Mouse (Mus musculus): ENCODE measurements around the gene Wbp1l. TPM values are rescaled to one million over a fixed set of nuclear protein-coding genes. Genes with fewer than 3 reads are reported as not detected.

Gene Wbp1l
- polyA plus RNA-seq, 1 experiment: 44.8 TPM

DNA sequence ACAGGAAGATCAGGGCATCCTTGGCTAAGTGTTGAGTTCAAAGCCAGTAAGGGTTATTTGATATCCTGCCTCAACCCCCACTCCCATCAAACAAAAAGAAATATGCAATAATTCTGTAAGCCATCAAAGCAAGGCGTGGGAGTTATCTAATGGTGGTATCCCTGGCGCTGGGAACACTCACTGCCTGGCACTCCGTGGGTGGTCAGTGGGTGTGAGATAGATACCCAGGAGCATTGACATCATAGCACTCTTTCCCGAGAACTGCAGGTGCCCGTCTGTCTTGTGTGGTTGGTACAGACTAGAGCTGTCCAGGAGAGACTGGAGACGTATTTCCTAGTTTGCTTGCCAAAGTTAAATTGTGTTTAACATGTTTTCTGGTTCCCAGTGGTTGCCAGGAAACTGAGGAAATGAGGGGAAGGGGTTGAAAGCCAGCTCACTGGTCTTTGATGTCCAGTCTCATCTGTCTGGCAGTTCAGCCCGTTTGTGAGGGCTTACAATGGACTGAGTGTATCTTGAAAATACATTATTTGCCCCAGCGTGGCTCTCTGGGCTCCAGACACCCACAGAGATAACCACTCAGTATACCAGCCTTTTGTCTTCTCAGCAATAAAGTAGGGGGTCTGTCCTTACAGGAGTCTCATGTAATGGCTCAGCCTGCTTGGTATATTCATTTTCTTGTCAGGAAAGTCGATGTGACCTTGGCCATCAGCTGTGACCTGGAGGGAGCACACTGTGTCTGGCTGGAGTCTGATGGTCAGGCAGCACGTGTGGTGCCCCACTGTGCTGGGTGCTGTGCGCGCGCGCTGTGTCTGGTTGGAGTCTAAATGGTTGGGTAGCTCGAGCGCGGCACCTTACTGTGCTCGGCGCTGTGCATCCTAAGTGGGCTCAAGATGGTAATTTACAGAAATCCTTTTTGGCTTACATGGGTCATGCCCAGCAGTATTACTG is 22.6 kb downstream of the Wbp1l start:
- peak; percentile 38 for DNase-seq (ENCODE audit: low read depth)

DNA sequence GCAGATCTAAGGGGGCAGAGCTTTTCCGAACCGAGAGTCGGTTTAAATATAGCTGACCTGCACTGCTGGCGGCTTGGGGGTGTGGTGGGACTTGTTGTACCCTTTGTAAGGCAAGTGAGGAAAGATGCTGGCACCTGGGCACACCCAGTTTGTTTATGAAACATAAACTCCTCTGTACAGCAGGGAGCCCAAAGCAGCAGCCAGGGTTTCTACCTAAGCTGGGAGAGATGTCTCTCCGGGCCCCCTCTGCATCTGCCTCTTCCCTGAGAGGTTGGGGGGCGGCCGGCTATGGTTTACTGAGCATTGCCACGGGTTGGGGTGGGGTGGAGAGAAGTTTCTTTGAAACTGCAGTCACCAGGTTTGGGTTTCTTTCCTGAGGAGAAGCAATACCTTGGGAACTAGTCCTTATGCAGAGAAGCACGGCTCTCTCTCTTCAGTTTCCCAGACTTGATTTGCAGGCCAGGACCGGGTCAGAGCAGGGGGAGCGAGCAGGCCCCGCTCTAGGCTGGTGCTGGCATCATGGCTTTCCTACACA is 23.8 kb downstream of the Wbp1l start:
- TF ChIP-seq POLR2A (IDR thresholded peaks at IDR 0.05; ENCODE audit: borderline replicate concordance, extremely low read depth, insufficient read depth, insufficient read length, poor library complexity, severe bottlenecking) (no peak), CTCF (IDR thresholded peaks at IDR 0.05; ENCODE audit: borderline replicate concordance, extremely low read depth, insufficient read depth, insufficient read length) (no peak)
- DNase-seq (ENCODE audit: low read depth): no peak

More for the DNA sequence above, 22.6 kb downstream of the Wbp1l start:
- TF ChIP-seq CTCF (IDR thresholded peaks at IDR 0.05; ENCODE audit: borderline replicate concordance, extremely low read depth, insufficient read depth, insufficient read length) (no peak), POLR2A (IDR thresholded peaks at IDR 0.05; ENCODE audit: borderline replicate concordance, extremely low read depth, insufficient read depth, insufficient read length, poor library complexity, severe bottlenecking) (no peak)

DNA sequence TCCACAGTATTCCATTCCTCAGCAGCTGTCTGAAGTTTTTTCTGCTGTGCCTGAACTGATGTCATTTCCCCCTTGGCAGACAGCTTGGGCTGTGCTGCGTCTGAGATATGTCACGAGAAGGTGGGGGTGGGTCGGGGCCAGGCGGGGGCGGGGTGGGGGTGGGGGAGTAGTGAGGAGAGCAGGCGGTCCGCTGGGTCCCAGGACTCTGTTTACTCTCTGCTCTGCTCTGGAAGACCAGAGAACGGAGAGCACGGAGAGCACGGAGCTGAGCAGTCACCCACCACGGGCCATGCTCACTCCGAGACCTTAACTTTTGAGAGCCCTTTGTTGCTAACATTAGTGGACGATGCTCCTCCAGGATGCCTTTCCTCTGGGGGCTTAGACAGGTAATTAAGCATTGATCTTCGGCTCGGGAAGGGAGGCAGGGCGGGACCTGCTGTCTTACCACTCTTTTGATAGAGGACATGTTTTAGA is 24.3 kb downstream of the Wbp1l start:
- TF ChIP-seq POLR2A (IDR thresholded peaks at IDR 0.05; ENCODE audit: borderline replicate concordance, extremely low read depth, insufficient read depth, insufficient read length, poor library complexity, severe bottlenecking) (no peak), CTCF (IDR thresholded peaks at IDR 0.05; ENCODE audit: borderline replicate concordance, extremely low read depth, insufficient read depth, insufficient read length) (no peak)
- peak; percentile 53 for DNase-seq (ENCODE audit: low read depth)

GRCm38 (mm10) chr19:46623790-46624772 is 25.2 kb downstream of the Wbp1l start:
- peak; percentile 31 for DNase-seq (ENCODE audit: low read depth)
- no peak for TF ChIP-seq POLR2A (IDR thresholded peaks at IDR 0.05; ENCODE audit: borderline replicate concordance, extremely low read depth, insufficient read depth, insufficient read length, poor library complexity, severe bottlenecking)
- TF ChIP-seq CTCF (IDR thresholded peaks at IDR 0.05; ENCODE audit: borderline replicate concordance, extremely low read depth, insufficient read depth, insufficient read length): no peak

- no peak for DNase-seq (ENCODE audit: low read depth)
- no peak for TF ChIP-seq CTCF (IDR thresholded peaks at IDR 0.05; ENCODE audit: borderline replicate concordance, extremely low read depth, insufficient read depth, insufficient read length)
- TF ChIP-seq POLR2A (IDR thresholded peaks at IDR 0.05; ENCODE audit: borderline replicate concordance, extremely low read depth, insufficient read depth, insufficient read length, poor library complexity, severe bottlenecking): no peak
Observed at GRCm38 (mm10) chr19:46625015-46625414, 26.1 kb downstream of the Wbp1l start.

DNA sequence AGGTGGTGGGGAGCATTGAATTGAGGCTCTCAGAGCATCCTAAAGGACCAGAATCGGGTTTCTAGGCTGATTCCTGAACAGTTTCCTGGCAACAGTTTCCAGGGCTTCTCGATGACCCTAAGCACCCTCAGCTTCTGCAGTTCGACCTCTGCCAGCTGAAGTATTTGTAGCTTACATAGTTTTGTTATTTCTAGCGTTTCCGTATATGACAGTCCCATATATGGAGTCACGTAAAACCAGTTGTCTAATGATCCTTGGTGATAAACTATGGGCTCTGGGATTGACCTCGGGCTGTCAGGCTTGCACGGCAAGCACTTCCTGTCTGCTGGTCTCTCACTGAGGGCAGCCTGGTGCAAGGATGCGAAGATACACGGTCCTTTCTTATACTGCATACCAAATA is 26.6 kb downstream of the Wbp1l start:
- TF ChIP-seq POLR2A (IDR thresholded peaks at IDR 0.05; ENCODE audit: borderline replicate concordance, extremely low read depth, insufficient read depth, insufficient read length, poor library complexity, severe bottlenecking): no peak
- TF ChIP-seq CTCF (IDR thresholded peaks at IDR 0.05; ENCODE audit: borderline replicate concordance, extremely low read depth, insufficient read depth, insufficient read length): no peak
- no peak for DNase-seq (ENCODE audit: low read depth)

- DNase-seq (ENCODE audit: low read depth): no peak
Observed at GRCm38 (mm10) chr19:46628403-46628802, 29.5 kb downstream of the Wbp1l start.

GRCm38 (mm10) chr19:46629807-46630206 is 30.9 kb downstream of the Wbp1l start:
- DNase-seq (ENCODE audit: low read depth): no peak
- TF ChIP-seq POLR2A (IDR thresholded peaks at IDR 0.05; ENCODE audit: borderline replicate concordance, extremely low read depth, insufficient read depth, insufficient read length, poor library complexity, severe bottlenecking): no peak
- no peak for TF ChIP-seq CTCF (IDR thresholded peaks at IDR 0.05; ENCODE audit: borderline replicate concordance, extremely low read depth, insufficient read depth, insufficient read length)

More at GRCm38 (mm10) chr19:46628403-46628802, 29.5 kb downstream of the Wbp1l start:
- no peak for TF ChIP-seq CTCF (IDR thresholded peaks at IDR 0.05; ENCODE audit: borderline replicate concordance, extremely low read depth, insufficient read depth, insufficient read length)
- TF ChIP-seq POLR2A (IDR thresholded peaks at IDR 0.05; ENCODE audit: borderline replicate concordance, extremely low read depth, insufficient read depth, insufficient read length, poor library complexity, severe bottlenecking): no peak

- no peak for DNase-seq (ENCODE audit: low read depth)
- no peak for TF ChIP-seq CTCF (IDR thresholded peaks at IDR 0.05; ENCODE audit: borderline replicate concordance, extremely low read depth, insufficient read depth, insufficient read length)
- TF ChIP-seq POLR2A (IDR thresholded peaks at IDR 0.05; ENCODE audit: borderline replicate concordance, extremely low read depth, insufficient read depth, insufficient read length, poor library complexity, severe bottlenecking): no peak
Observed at GRCm38 (mm10) chr19:46631637-46632036, 32.8 kb downstream of the Wbp1l start.

DNA sequence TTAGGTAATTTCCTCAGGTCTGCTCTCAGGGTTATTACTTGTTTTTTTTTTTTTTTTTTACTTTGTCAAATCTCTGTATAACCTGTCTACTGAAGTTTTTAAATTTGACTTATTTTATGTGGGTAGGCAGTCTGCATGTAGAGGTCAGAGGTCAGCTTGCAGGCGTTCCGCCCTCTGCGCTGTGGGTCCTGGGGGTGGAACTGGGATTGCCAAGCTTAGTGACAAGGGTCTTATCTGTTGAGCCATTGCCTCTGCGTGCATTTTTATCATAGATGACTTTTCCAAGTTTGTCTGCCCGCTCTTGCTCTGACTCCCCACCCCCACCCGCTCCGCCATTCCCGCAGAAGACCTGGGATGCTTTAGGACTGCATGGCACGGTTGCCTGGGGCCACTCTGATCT is 36.9 kb downstream of the Wbp1l start:
- no peak for TF ChIP-seq CTCF (IDR thresholded peaks at IDR 0.05; ENCODE audit: borderline replicate concordance, extremely low read depth, insufficient read depth, insufficient read length)
- no peak for TF ChIP-seq POLR2A (IDR thresholded peaks at IDR 0.05; ENCODE audit: borderline replicate concordance, extremely low read depth, insufficient read depth, insufficient read length, poor library complexity, severe bottlenecking)
- DNase-seq (ENCODE audit: low read depth): peak; percentile 18
